Comparison of ENCODE assay signal across 26 mouse cellular contexts in the genomic region with DNA sequence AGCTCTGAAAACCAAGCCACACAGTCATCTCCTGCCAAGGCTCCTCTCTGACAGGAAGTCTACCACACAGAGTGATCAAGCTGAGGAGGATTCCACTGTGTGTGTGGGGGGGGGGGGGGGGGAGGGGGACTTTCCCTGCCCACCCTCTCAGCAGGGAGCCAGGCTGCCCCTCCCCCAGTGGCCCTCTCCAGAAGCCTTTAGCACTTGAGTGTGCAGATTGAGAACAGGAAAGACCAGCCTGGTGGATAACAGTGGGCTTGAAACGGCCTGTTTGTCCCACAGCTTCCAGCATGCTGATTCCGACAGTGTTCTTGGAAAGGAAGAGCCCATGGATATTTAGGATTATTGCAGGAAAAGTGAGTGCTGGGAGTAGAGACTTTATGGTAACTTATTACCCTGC. TPM values are rescaled to one million over a fixed set of nuclear protein-coding genes. Genes with fewer than 3 reads are reported as not detected.
DNase-seq lines count a peak whose midpoint lies in the region; ATAC-seq lines count a peak whose summit lies in the region.
"Had no signal": no experiment of that assay in that cellular context is flagged by ENCODE, and none has a peak within 500 bp of the region (broad histone marks: within the 10 kb centered on the region; RNA-seq: fewer than 3 reads in every experiment).

No protein-coding gene starts in this region.

- H3K27ac ChIP-seq in liver, embryonic 11.5 days (ENCODE audit: low read depth, low read length): no peak overlapping the region
- no peak overlapping the region for H3K27ac ChIP-seq in embryonic facial prominence, embryonic 10.5 days (replicated peaks)
- no peak overlapping the region for H3K27ac ChIP-seq in kidney, embryonic 15.5 days
- H3K27ac ChIP-seq: embryonic facial prominence, embryonic 15.5 days; forebrain, embryonic 15.5 days; left cerebral cortex, adult 2 months; liver, embryonic 12.5 days; midbrain, embryonic 12.5 days; neural tube, embryonic 15.5 days had no signal

- no peaks in the 10 kb centered on the region for H3K4me1 ChIP-seq in liver, embryonic 11.5 days (replicated peaks; ENCODE audit: control insufficient read depth, insufficient read depth, low read length)
- H3K4me1 ChIP-seq in embryonic facial prominence, embryonic 10.5 days: peaks cover 15% of the 10 kb centered on the region
- no peaks in the 10 kb centered on the region for H3K4me1 ChIP-seq in kidney, embryonic 15.5 days
- H3K4me1 ChIP-seq: forebrain, embryonic 15.5 days; midbrain, embryonic 12.5 days; neural tube, embryonic 15.5 days had no signal

- H3K9ac ChIP-seq in liver, embryonic 11.5 days (ENCODE audit: low read depth, low read length): no peak overlapping the region
- H3K9ac ChIP-seq in kidney, embryonic 15.5 days: no peak overlapping the region
- H3K9ac ChIP-seq: embryonic facial prominence, embryonic 15.5 days; forebrain, embryonic 15.5 days; heart, embryonic 12.5 days; liver, embryonic 12.5 days; midbrain, embryonic 12.5 days; neural tube, embryonic 15.5 days had no signal

- ATAC-seq in liver, embryonic 11.5 days (replicated peaks; ENCODE audit: low FRiP score): no peak
- ATAC-seq in kidney, embryonic 15.5 days (replicated peaks; ENCODE audit: low FRiP score): no peak
- ATAC-seq: activated CD4-positive, CD25-positive, alpha-beta regulatory T cell, adult 4 months; forebrain, embryonic 15.5 days; intestine, postnatal 0 days; liver, embryonic 12.5 days had no signal

- no peak overlapping the region for H3K4me2 ChIP-seq in liver, embryonic 11.5 days
- no peak overlapping the region for H3K4me2 ChIP-seq in kidney, embryonic 15.5 days
- H3K4me2 ChIP-seq: embryonic facial prominence, embryonic 15.5 days; forebrain, embryonic 15.5 days; heart, embryonic 12.5 days; liver, embryonic 12.5 days; midbrain, embryonic 12.5 days; neural tube, embryonic 15.5 days had no signal

- 42% methylated on average over 2 of the region's 2 CpGs for WGBS in liver, embryonic 11.5 days
- WGBS in embryonic facial prominence, embryonic 10.5 days: 39% methylated on average over 2 of the region's 2 CpGs
- 30% methylated on average over 2 of the region's 2 CpGs for WGBS in kidney, embryonic 15.5 days

- H3K9me3 ChIP-seq in liver, embryonic 11.5 days (ENCODE audit: control insufficient read depth, low read length): no peaks in the 10 kb centered on the region
- no peaks in the 10 kb centered on the region for H3K9me3 ChIP-seq in embryonic facial prominence, embryonic 10.5 days
- H3K9me3 ChIP-seq in kidney, embryonic 15.5 days (replicated peaks): no peaks in the 10 kb centered on the region
- H3K9me3 ChIP-seq: embryonic facial prominence, embryonic 15.5 days; forebrain, embryonic 15.5 days; heart, embryonic 12.5 days; liver, embryonic 12.5 days; midbrain, embryonic 12.5 days; neural tube, embryonic 15.5 days had no signal

- no peak overlapping the region for H3K4me3 ChIP-seq in liver, embryonic 11.5 days (ENCODE audit: low read depth, low read length)
- H3K4me3 ChIP-seq in embryonic facial prominence, embryonic 10.5 days: no peak overlapping the region
- H3K4me3 ChIP-seq in kidney, embryonic 15.5 days (replicated peaks): no peak overlapping the region
- H3K4me3 ChIP-seq: embryonic facial prominence, embryonic 15.5 days; forebrain, embryonic 15.5 days; heart, embryonic 12.5 days; left cerebral cortex, adult 2 months; liver, embryonic 12.5 days; midbrain, embryonic 12.5 days; neural tube, embryonic 15.5 days had no signal

- peak; percentile 4 for DNase-seq in liver
- DNase-seq in liver, embryonic 11.5 days (ENCODE audit: low spot score): no peak
- DNase-seq in thymus, postnatal 4 days: peak; percentile 15
- no peak for DNase-seq in thymus, postnatal 0 days (ENCODE audit: low spot score)
- peak; percentile 38 for DNase-seq in embryonic facial prominence, embryonic 10.5 days (ENCODE audit: low spot score)
- DNase-seq in urinary bladder, postnatal 14 days (ENCODE audit: low spot score): no peak
- DNase-seq: adrenal gland, adult 8-10 months; cerebellum, adult 11-12 months; gastrocnemius, postnatal 10 days; heart, postnatal 14 days; layer of hippocampus, adult 9-11 months; lung, adult 2 months had no signal

- H3K36me3 ChIP-seq in liver, embryonic 11.5 days (ENCODE audit: control insufficient read depth, insufficient read depth, low read length): no peaks in the 10 kb centered on the region
- no peaks in the 10 kb centered on the region for H3K36me3 ChIP-seq in embryonic facial prominence, embryonic 10.5 days (replicated peaks)
- no peaks in the 10 kb centered on the region for H3K36me3 ChIP-seq in kidney, embryonic 15.5 days
- H3K36me3 ChIP-seq: embryonic facial prominence, embryonic 15.5 days; forebrain, embryonic 15.5 days; heart, embryonic 12.5 days; liver, embryonic 12.5 days; midbrain, embryonic 12.5 days; neural tube, embryonic 15.5 days had no signal

- no peaks in the 10 kb centered on the region for H3K27me3 ChIP-seq in liver, embryonic 11.5 days (replicated peaks; ENCODE audit: control insufficient read depth, insufficient read depth, low read length)
- no peaks in the 10 kb centered on the region for H3K27me3 ChIP-seq in embryonic facial prominence, embryonic 10.5 days (replicated peaks; ENCODE audit: low read depth, poor library complexity, severe bottlenecking)
- no peaks in the 10 kb centered on the region for H3K27me3 ChIP-seq in kidney, embryonic 15.5 days
- H3K27me3 ChIP-seq: embryonic facial prominence, embryonic 15.5 days; forebrain, embryonic 15.5 days; heart, embryonic 12.5 days; liver, embryonic 12.5 days; midbrain, embryonic 12.5 days; neural tube, embryonic 15.5 days had no signal

RNA-seq across cellular contexts. Expression of a gene that starts 5.3 kb away (rescaled TPM):
- not detected in 2 replicates for polyA plus RNA-seq in liver, embryonic 11.5 days (2014; fragmentation: Nextera tagmentation; extraction: Ambion mirVana)
- 0.16 TPM in 1 of 2 replicates, not detected in the other for polyA plus RNA-seq in thymus, postnatal 0 days (2015; fragmentation: Nextera tagmentation; extraction: Ambion mirVana)
- not detected in 2 replicates for polyA plus RNA-seq in embryonic facial prominence, embryonic 10.5 days (2016; fragmentation: Nextera tagmentation; extraction: Ambion mirVana)
- polyA plus RNA-seq in kidney, embryonic 15.5 days (2015; fragmentation: Nextera tagmentation; extraction: Ambion mirVana): not detected in 2 replicates
- polyA plus RNA-seq: activated CD4-positive, CD25-positive, alpha-beta regulatory T cell, adult 4 months; C2C12; forebrain, embryonic 15.5 days; heart, embryonic 12.5 days; hindbrain, embryonic 11.5 days; intestine, postnatal 0 days; kidney, embryonic 16.5 days; limb, embryonic 11.5 days; liver, embryonic 12.5 days; midbrain, embryonic 12.5 days; neural tube, embryonic 15.5 days had no signal

RNA-seq across cellular contexts. Expression of a gene that starts 12.9 kb away (rescaled TPM):
- not detected in 2 replicates for polyA plus RNA-seq in liver, embryonic 11.5 days (2014; fragmentation: Nextera tagmentation; extraction: Ambion mirVana)
- polyA plus RNA-seq in thymus, postnatal 0 days (2015; fragmentation: Nextera tagmentation; extraction: Ambion mirVana): not detected in 2 replicates
- not detected in 2 replicates for polyA plus RNA-seq in embryonic facial prominence, embryonic 10.5 days (2016; fragmentation: Nextera tagmentation; extraction: Ambion mirVana)
- polyA plus RNA-seq in kidney, embryonic 15.5 days (2015; fragmentation: Nextera tagmentation; extraction: Ambion mirVana): not detected in 2 replicates
- polyA plus RNA-seq: activated CD4-positive, CD25-positive, alpha-beta regulatory T cell, adult 4 months; C2C12; forebrain, embryonic 15.5 days; heart, embryonic 12.5 days; hindbrain, embryonic 11.5 days; intestine, postnatal 0 days; kidney, embryonic 16.5 days; limb, embryonic 11.5 days; liver, embryonic 12.5 days; lung, adult 2 months; midbrain, embryonic 12.5 days; neural tube, embryonic 15.5 days had no signal

RNA-seq across cellular contexts. Expression of a gene that starts 16.4 kb away (rescaled TPM):
- polyA plus RNA-seq in liver, embryonic 11.5 days (2014; fragmentation: Nextera tagmentation; extraction: Ambion mirVana): not detected in 2 replicates
- polyA plus RNA-seq in thymus, postnatal 0 days (2015; fragmentation: Nextera tagmentation; extraction: Ambion mirVana): not detected in 2 replicates
- not detected in 2 replicates for polyA plus RNA-seq in embryonic facial prominence, embryonic 10.5 days (2016; fragmentation: Nextera tagmentation; extraction: Ambion mirVana)
- polyA plus RNA-seq in kidney, embryonic 15.5 days (2015; fragmentation: Nextera tagmentation; extraction: Ambion mirVana): not detected in 2 replicates
- polyA plus RNA-seq: activated CD4-positive, CD25-positive, alpha-beta regulatory T cell, adult 4 months; C2C12; forebrain, embryonic 15.5 days; heart, embryonic 12.5 days; hindbrain, embryonic 11.5 days; intestine, postnatal 0 days; kidney, embryonic 16.5 days; limb, embryonic 11.5 days; liver, embryonic 12.5 days; lung, adult 2 months; midbrain, embryonic 12.5 days; neural tube, embryonic 15.5 days had no signal

RNA-seq across cellular contexts. Expression of a gene that starts 23.4 kb away (rescaled TPM):
- not detected in 2 replicates for polyA plus RNA-seq in liver, embryonic 11.5 days (2014; fragmentation: Nextera tagmentation; extraction: Ambion mirVana)
- not detected in 2 replicates for polyA plus RNA-seq in thymus, postnatal 0 days (2015; fragmentation: Nextera tagmentation; extraction: Ambion mirVana)
- not detected in 2 replicates for polyA plus RNA-seq in embryonic facial prominence, embryonic 10.5 days (2016; fragmentation: Nextera tagmentation; extraction: Ambion mirVana)
- not detected in 2 replicates for polyA plus RNA-seq in kidney, embryonic 15.5 days (2015; fragmentation: Nextera tagmentation; extraction: Ambion mirVana)
- polyA plus RNA-seq: activated CD4-positive, CD25-positive, alpha-beta regulatory T cell, adult 4 months; C2C12; forebrain, embryonic 15.5 days; heart, embryonic 12.5 days; hindbrain, embryonic 11.5 days; intestine, postnatal 0 days; kidney, embryonic 16.5 days; limb, embryonic 11.5 days; liver, embryonic 12.5 days; lung, adult 2 months; midbrain, embryonic 12.5 days; neural tube, embryonic 15.5 days had no signal

RNA-seq across cellular contexts. Expression of a gene that starts 33.6 kb away (rescaled TPM):
- not detected in 2 replicates for polyA plus RNA-seq in liver, embryonic 11.5 days (2014; fragmentation: Nextera tagmentation; extraction: Ambion mirVana)
- polyA plus RNA-seq in thymus, postnatal 0 days (2015; fragmentation: Nextera tagmentation; extraction: Ambion mirVana): not detected in 2 replicates
- polyA plus RNA-seq in embryonic facial prominence, embryonic 10.5 days (2016; fragmentation: Nextera tagmentation; extraction: Ambion mirVana): not detected in 2 replicates
- not detected in 2 replicates for polyA plus RNA-seq in kidney, embryonic 15.5 days (2015; fragmentation: Nextera tagmentation; extraction: Ambion mirVana)
- polyA plus RNA-seq: activated CD4-positive, CD25-positive, alpha-beta regulatory T cell, adult 4 months; C2C12; embryonic facial prominence, embryonic 15.5 days; forebrain, embryonic 15.5 days; heart, embryonic 12.5 days; hindbrain, embryonic 11.5 days; intestine, postnatal 0 days; kidney, embryonic 16.5 days; limb, embryonic 11.5 days; liver, embryonic 12.5 days; lung, adult 2 months; midbrain, embryonic 12.5 days; neural tube, embryonic 15.5 days had no signal

Comparison
In these comparisons a context has a peak if more than half of its experiments do, and no peak if none do; other contexts are left out.
1. DNase-seq: peak in liver (single experiment), thymus, postnatal 4 days (single experiment) and embryonic facial prominence, embryonic 10.5 days (single experiment); none in liver, embryonic 11.5 days (single experiment), thymus, postnatal 0 days (single experiment) and urinary bladder, postnatal 14 days (single experiment).